Mouse (Mus musculus) MEL (cell line): ENCODE measurements at regions not wholly inside any gene's neighbourhood (a gene's known extent, or its start where the extent isn't known, plus 50 kb on each side); places are given as distances from the start of the nearest gene placed in this dataset.

Source experiments
- DNase-seq: peaks from one replicate; pipeline ENCODE4 v3.0.0; 2011; ENCODE audit warnings: low read depth, low spot score
- H3K27ac ChIP-seq: 2 replicates; pipeline ENCODE4 v1.5.1; 2012; ENCODE audit warnings: low read depth, mild to moderate bottlenecking, control low read depth, low read length, moderate library complexity; ENCODE audit not compliant: control insufficient read depth
- H3K27me3 ChIP-seq, 2 experiments: fragments of 150-350 bp in 1 of 2; sonication (generic) in 1 of 2; 2 replicates each; pipeline ENCODE4 v1.6.1; 2012; ENCODE audit warnings: low read length in 2 of 2, mild to moderate bottlenecking in 2 of 2, improper control_type of control experiment in 1 of 2, moderate library complexity in 1 of 2; ENCODE audit not compliant: insufficient read depth in 2 of 2, control insufficient read depth in 1 of 2
- H3K36me3 ChIP-seq, 2 experiments: 2 replicates each; pipeline ENCODE4 v1.6.1; 2012 to 2014; ENCODE audit warnings: low read length in 2 of 2, improper control_type of control experiment in 1 of 2, inconsistent platforms in 1 of 2, mild to moderate bottlenecking in 1 of 2; ENCODE audit not compliant: insufficient read depth in 2 of 2, control insufficient read depth in 1 of 2
- H3K4me1 ChIP-seq, 2 experiments: fragments of 150-350 bp in 1 of 2; sonication (generic) in 1 of 2; 2 replicates each; pipeline ENCODE4 v1.6.1; 2012; ENCODE audit warnings: low read length in 2 of 2, improper control_type of control experiment in 1 of 2, mild to moderate bottlenecking in 1 of 2; ENCODE audit not compliant: insufficient read depth in 2 of 2, control insufficient read depth in 1 of 2
- H3K4me3 ChIP-seq, 2 experiments: fragments of 150-350 bp in 1 of 2; sonication (generic) in 1 of 2; 2 replicates each; pipeline ENCODE4 v1.5.1; 2012; ENCODE audit warnings: low read depth in 2 of 2, low read length in 2 of 2, mild to moderate bottlenecking in 2 of 2, moderate library complexity in 2 of 2, control low read depth in 1 of 2, improper control_type of control experiment in 1 of 2; ENCODE audit not compliant: control insufficient read depth in 1 of 2, insufficient read depth in 1 of 2
- H3K79me2 ChIP-seq: 2 replicates; pipeline ENCODE4 v1.6.1; 2012; ENCODE audit warnings: mild to moderate bottlenecking, low read length, moderate library complexity; ENCODE audit not compliant: control insufficient read depth, poor library complexity, insufficient read depth
- H3K9ac ChIP-seq: 2 replicates; pipeline ENCODE4 v1.6.1; 2012; ENCODE audit warnings: low read depth, mild to moderate bottlenecking, control low read depth, low read length, moderate library complexity; ENCODE audit not compliant: control insufficient read depth, poor library complexity, severe bottlenecking
- H3K9me3 ChIP-seq: fragments of 150-350 bp; sonication (generic); replicated peaks from 2 replicates; pipeline ENCODE4 v1.6.1; 2012; ENCODE audit warnings: mild to moderate bottlenecking, low read length, improper control_type of control experiment, moderate library complexity; ENCODE audit not compliant: insufficient read depth
- CHD2 ChIP-seq: IDR thresholded peaks from 2 replicates; pipeline ENCODE4 v1.6.1; 2011; ENCODE audit warnings: low read length, improper control_type of control experiment
- CTCF ChIP-seq, 3 experiments: IDR thresholded peaks in 2 of 3; conservative IDR thresholded peaks in 1 of 3; 2 replicates each; pipeline ENCODE4 v1.5.1; 2011 to 2012; ENCODE audit warnings: low read length in 3 of 3, low read depth in 2 of 3, mild to moderate bottlenecking in 2 of 3, improper control_type of control experiment in 1 of 3, inconsistent platforms in 1 of 3, mixed read lengths in 1 of 3, moderate library complexity in 1 of 3; ENCODE audit not compliant: control insufficient read depth in 1 of 3, insufficient read depth in 1 of 3, poor library complexity in 1 of 3, severe bottlenecking in 1 of 3
- E2F4 ChIP-seq: IDR thresholded peaks from 2 replicates; pipeline ENCODE4 v1.6.1; 2011; ENCODE audit warnings: low read depth, low read length, improper control_type of control experiment, borderline replicate concordance
- ELF1 ChIP-seq: IDR thresholded peaks from 2 replicates; pipeline ENCODE4 v1.6.1; 2014; ENCODE audit warnings: low read depth, mild to moderate bottlenecking, inconsistent platforms, low read length, improper control_type of control experiment, moderate library complexity
- EP300 ChIP-seq, 2 experiments: IDR thresholded peaks; 2 replicates each; pipeline ENCODE4 v1.6.1; 2011; ENCODE audit warnings: improper control_type of control experiment in 2 of 2, low read length in 2 of 2, low read depth in 1 of 2, mild to moderate bottlenecking in 1 of 2
- KAT2A ChIP-seq: conservative IDR thresholded peaks from 2 replicates; pipeline ENCODE4 v1.6.1; 2012; ENCODE audit warnings: low read depth, low read length, improper control_type of control experiment, inconsistent platforms
- MEF2A ChIP-seq: IDR thresholded peaks from 2 replicates; pipeline ENCODE4 v1.6.1; 2014; ENCODE audit warnings: low read depth, mild to moderate bottlenecking, inconsistent platforms, low read length, improper control_type of control experiment; ENCODE audit not compliant: poor library complexity, insufficient replicate concordance, severe bottlenecking; ENCODE audit errors: extremely low read depth
- MYB ChIP-seq: IDR thresholded peaks from 2 replicates; pipeline ENCODE4 v1.6.1; 2011; ENCODE audit warnings: mild to moderate bottlenecking, low read depth, low read length, improper control_type of control experiment
- MYC ChIP-seq: IDR thresholded peaks from 2 replicates; pipeline ENCODE4 v1.6.1; 2011; ENCODE audit warnings: low read depth, mild to moderate bottlenecking, low read length, improper control_type of control experiment, moderate library complexity
- NELFE ChIP-seq: IDR thresholded peaks from 2 replicates; pipeline ENCODE4 v1.6.1; 2011; ENCODE audit warnings: low read depth, low read length, improper control_type of control experiment
- POLR2A ChIP-seq, 2 experiments: IDR thresholded peaks; 2 replicates each; pipeline ENCODE4 v1.6.1; 2011 to 2012; ENCODE audit warnings: low read length in 2 of 2, mild to moderate bottlenecking in 2 of 2, control low read depth in 1 of 2, improper control_type of control experiment in 1 of 2, low read depth in 1 of 2, moderate library complexity in 1 of 2; ENCODE audit not compliant: control insufficient read depth in 1 of 2, insufficient read depth in 1 of 2, poor library complexity in 1 of 2
- POLR2AphosphoS2 ChIP-seq: IDR thresholded peaks from 2 replicates; pipeline ENCODE4 v1.6.1; 2011; ENCODE audit warnings: low read length, improper control_type of control experiment
- RAD21 ChIP-seq: IDR thresholded peaks from 2 replicates; pipeline ENCODE4 v1.6.1; 2011; ENCODE audit warnings: mild to moderate bottlenecking, low read depth, low read length, improper control_type of control experiment
- SIN3A ChIP-seq: IDR thresholded peaks from 2 replicates; pipeline ENCODE4 v1.6.1; 2012; ENCODE audit warnings: low read length, improper control_type of control experiment, inconsistent platforms
- TAL1 ChIP-seq: IDR thresholded peaks from 2 replicates; pipeline ENCODE4 v1.6.1; 2012; ENCODE audit warnings: mild to moderate bottlenecking, inconsistent platforms, low read length, moderate library complexity, mixed read lengths
- TBP ChIP-seq: IDR thresholded peaks from 2 replicates; pipeline ENCODE4 v1.8.0; 2011; ENCODE audit warnings: low read depth, low read length, improper control_type of control experiment
- TCF12 ChIP-seq: IDR thresholded peaks from 2 replicates; pipeline ENCODE4 v1.6.1; 2014; ENCODE audit warnings: low read depth, mild to moderate bottlenecking, inconsistent platforms, low read length, improper control_type of control experiment, moderate library complexity
- UBTF ChIP-seq: IDR thresholded peaks from 2 replicates; pipeline ENCODE4 v1.6.1; 2012; ENCODE audit warnings: low read depth, mild to moderate bottlenecking, inconsistent platforms, low read length, improper control_type of control experiment, moderate library complexity, borderline replicate concordance; ENCODE audit not compliant: insufficient read depth
- USF1 ChIP-seq: IDR thresholded peaks from 2 replicates; pipeline ENCODE4 v1.6.1; 2014; ENCODE audit warnings: low read depth, mild to moderate bottlenecking, inconsistent platforms, low read length, improper control_type of control experiment, moderate library complexity
- USF2 ChIP-seq, 2 experiments: IDR thresholded peaks; 2 replicates each; pipeline ENCODE4 v1.6.1; 2011 to 2012; ENCODE audit warnings: improper control_type of control experiment in 2 of 2, low read length in 2 of 2, borderline replicate concordance in 1 of 2, inconsistent platforms in 1 of 2, low read depth in 1 of 2, mild to moderate bottlenecking in 1 of 2; ENCODE audit not compliant: insufficient read depth in 1 of 2
- ZMIZ1 ChIP-seq: IDR thresholded peaks from 2 replicates; pipeline ENCODE4 v1.6.1; 2012; ENCODE audit warnings: low read depth, mild to moderate bottlenecking, inconsistent platforms, low read length, improper control_type of control experiment, moderate library complexity

DNA sequence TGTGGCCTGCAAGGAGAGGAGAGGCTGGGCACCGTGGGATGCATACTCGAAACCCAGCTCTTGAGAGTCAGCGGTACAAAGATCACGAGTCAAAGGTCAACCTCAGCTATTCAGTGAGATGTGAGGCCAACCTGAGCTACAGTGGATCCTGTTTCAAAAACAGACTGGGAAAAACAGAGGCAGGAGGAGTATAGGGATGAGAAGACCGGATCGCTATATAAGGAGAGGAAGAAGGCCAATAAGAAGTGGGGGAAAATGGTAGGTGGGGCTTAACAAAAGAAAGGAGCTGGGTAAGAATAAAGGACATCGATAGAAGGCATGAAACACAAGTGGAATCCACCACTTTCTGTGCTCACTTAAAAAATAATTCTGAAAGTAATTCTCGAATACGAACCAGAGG is 70.2 kb downstream of the Gm21962 start:
- H3K9me3 ChIP-seq = no peaks in the 10 kb centered on the region
- no peak for TF ChIP-seq TAL1
- TF ChIP-seq USF2 (IDR thresholded peaks at IDR 0.05; ENCODE audit: borderline replicate concordance in 1 of 2, insufficient read depth in 1 of 2, low read depth in 1 of 2, low read length in 2 of 2) = no peak
- no peak for TF ChIP-seq ZMIZ1
- no peak for TF ChIP-seq MYC
- TF ChIP-seq CTCF (IDR thresholded peaks at IDR 0.05 in 2 of 3, conservative IDR thresholded peaks at IDR 0.05 in 1 of 3; ENCODE audit: control insufficient read depth in 1 of 3, insufficient read depth in 1 of 3, low read depth in 2 of 3, low read length in 3 of 3, poor library complexity in 1 of 3, severe bottlenecking in 1 of 3) = no peak
- no peak for TF ChIP-seq TBP
- no peak for TF ChIP-seq MEF2A
- no peak for TF ChIP-seq NELFE
- no peak for TF ChIP-seq USF1
- TF ChIP-seq CHD2 = no peak
- TF ChIP-seq, all 39 proteins: peak for 0
- no peaks in the 10 kb centered on the region for H3K4me1 ChIP-seq

DNA sequence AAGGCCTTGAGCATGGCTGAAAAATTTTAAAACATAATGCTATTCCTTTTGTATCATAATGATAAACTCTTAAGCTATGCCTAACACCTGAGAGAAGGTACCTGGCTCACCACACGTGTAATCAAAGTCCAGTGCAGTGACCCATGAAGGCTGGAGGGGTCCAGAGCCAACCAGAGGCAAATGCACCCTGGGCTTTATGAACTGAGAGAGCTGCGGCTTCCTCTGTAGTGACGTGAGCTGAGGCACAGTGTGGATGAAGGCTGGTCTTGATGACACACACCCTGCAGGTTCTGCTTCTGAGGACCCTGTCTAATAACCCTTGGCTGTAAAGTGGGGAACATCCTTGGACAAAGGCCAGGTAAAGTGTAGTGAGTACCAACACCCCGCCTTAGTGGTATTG is 70.8 kb downstream of the Gm21962 start:
- Histone ChIP-seq H3K27me3 (peaks cover 0 to 2% of the 10 kb centered on the region in 2 experiments; a peak in 2 of 4 replicates), H3K9me3 (no peaks in the 10 kb centered on the region), H3K27ac (no peak overlapping the region), H3K4me3 (no peak overlapping the region), H3K4me1 (no peaks in the 10 kb centered on the region), H3K9ac (no peak overlapping the region), H3K79me2 (no peaks in the 10 kb centered on the region), H3K36me3 (no peaks in the 10 kb centered on the region)
- DNase-seq = no peak
- TF ChIP-seq POLR2AphosphoS2 = no peak
- no peak for TF ChIP-seq POLR2A (IDR thresholded peaks at IDR 0.05; ENCODE audit: control insufficient read depth in 1 of 2, insufficient read depth in 1 of 2, low read depth in 1 of 2, low read length in 2 of 2, poor library complexity in 1 of 2)
- no peak for TF ChIP-seq UBTF
- no peak for TF ChIP-seq MEF2A
- no peak for TF ChIP-seq MYB
- TF ChIP-seq TBP = no peak
- TF ChIP-seq E2F4 = no peak
- TF ChIP-seq EP300 (IDR thresholded peaks at IDR 0.05; ENCODE audit: low read depth in 1 of 2, low read length in 2 of 2) = no peak
- TF ChIP-seq KAT2A = no peak
- TF ChIP-seq ELF1 = no peak
- TF ChIP-seq SIN3A = no peak
- TF ChIP-seq TCF12 = no peak
- no peak for TF ChIP-seq RAD21

More for the DNA sequence above, 70.2 kb downstream of the Gm21962 start:
- no peak overlapping the region for H3K4me3 ChIP-seq
- no peaks in the 10 kb centered on the region for H3K79me2 ChIP-seq
- H3K27me3 ChIP-seq = peaks cover 0 to 2% of the 10 kb centered on the region in 2 experiments; a peak in 2 of 4 replicates
- H3K36me3 ChIP-seq = no peaks in the 10 kb centered on the region
- no peak for DNase-seq
- no peak overlapping the region for H3K27ac ChIP-seq
- H3K9ac ChIP-seq = no peak overlapping the region
